Mouse (Mus musculus) G1E (cell line): ENCODE results near the gene Padi3. TPM values are rescaled to one million over a fixed set of nuclear protein-coding genes. Genes with fewer than 3 reads are reported as not detected.

Source experiments
- ATAC-seq: 2 replicates; pipeline ENCODE4 v1.8.0; 2016; ENCODE audit warnings: mild to moderate bottlenecking; ENCODE audit not compliant: insufficient number of reproducible peaks, poor library complexity, low FRiP score, severe bottlenecking; ENCODE audit errors: extremely low read depth
- DNase-seq: peaks from one replicate; pipeline ENCODE4 v3.0.0; 2012; ENCODE audit warnings: low spot score
- H3K27me3 ChIP-seq: 2 replicates; pipeline ENCODE4 v1.6.1; 2012; ENCODE audit warnings: mild to moderate bottlenecking, low read length, inconsistent platforms; ENCODE audit not compliant: insufficient read depth
- H3K36me3 ChIP-seq: replicated peaks from 2 replicates; pipeline ENCODE3; 2012; ENCODE audit warnings: mild to moderate bottlenecking, inconsistent platforms
- H3K4me1 ChIP-seq: 2 replicates; pipeline ENCODE4 v1.6.1; 2012; ENCODE audit warnings: low read depth, low read length, inconsistent platforms, mixed read lengths; ENCODE audit not compliant: insufficient read depth
- H3K4me3 ChIP-seq: 2 replicates; pipeline ENCODE4 v1.5.1; 2012; ENCODE audit warnings: low read depth, mild to moderate bottlenecking, inconsistent platforms, low read length, moderate library complexity, mixed read lengths
- H3K9me3 ChIP-seq: replicated peaks from 2 replicates; pipeline ENCODE4 v1.6.1; 2012; ENCODE audit warnings: inconsistent platforms
- CTCF ChIP-seq: IDR thresholded peaks from 2 replicates; pipeline ENCODE4 v1.5.1; 2012; ENCODE audit warnings: low read depth, low read length, inconsistent platforms, mixed read lengths
- GATA1 ChIP-seq: IDR thresholded peaks from 2 replicates; pipeline ENCODE4 v1.6.1; 2012; ENCODE audit warnings: borderline replicate concordance, low read length, inconsistent platforms, mixed read lengths
- GATA2 ChIP-seq: IDR thresholded peaks from 2 replicates; pipeline ENCODE4 v1.6.1; 2012; ENCODE audit warnings: low read depth, low read length, inconsistent platforms, borderline replicate concordance
- POLR2AphosphoS5 ChIP-seq: IDR thresholded peaks from 2 replicates; pipeline ENCODE4 v1.6.1; 2012; ENCODE audit warnings: low read depth, low read length, inconsistent platforms; ENCODE audit not compliant: insufficient replicate concordance
- TAL1 ChIP-seq: conservative IDR thresholded peaks from 2 replicates; pipeline ENCODE4 v1.6.1; 2012; ENCODE audit warnings: low read depth, low read length, inconsistent platforms, mixed read lengths
- polyA plus RNA-seq: library from polyadenylated mRNA; stranded (reverse); fragments of >175 nt; gene quantifications from 2 replicates; pipeline ENCODE4 v1.2.3, GENCODE M21; 2012
- total RNA-seq, 2 experiments: library from RNA; stranded (forward) in 1 of 2; stranded (reverse) in 1 of 2; fragments of 200-1000 nt in 1 of 2; fragments of >200 nt in 1 of 2; fragmentation: Nextera tagmentation in 1 of 2; gene quantifications; 2 replicates each; pipeline ENCODE4 v1.2.3; 2014 to 2017

The Padi3 gene
- total and polyA plus RNA-seq, 3 experiments = 1.1 to 17.6 (median 1.8) TPM

- no peak for TF ChIP-seq TAL1
- TF ChIP-seq POLR2AphosphoS5 = no peak
- TF ChIP-seq GATA1 = no peak
- TF ChIP-seq GATA2 = no peak
- no peak for TF ChIP-seq CTCF
- no peaks in the 10 kb centered on the region for H3K36me3 ChIP-seq
- DNase-seq (no peak), ATAC-seq (no peak)
- no peak overlapping the region for H3K4me3 ChIP-seq
- peaks cover 6% of the 10 kb centered on the region; the same call in 1 of the 2 replicates for H3K27me3 ChIP-seq
- H3K9me3 ChIP-seq = no peaks in the 10 kb centered on the region
- H3K4me1 ChIP-seq = no peaks in the 10 kb centered on the region
Measured at GRCm38 (mm10) chr4:140780507-140780906, 29.9 kb downstream of the Padi3 start.

GRCm38 (mm10) chr4:140779803-140780397 is 30.5 kb downstream of the Padi3 start:
- DNase-seq = no peak
- TF ChIP-seq TAL1 (no peak), CTCF (no peak), POLR2AphosphoS5 (no peak), GATA1 (no peak), GATA2 (no peak)
- Histone ChIP-seq H3K4me3 (no peak overlapping the region), H3K36me3 (no peaks in the 10 kb centered on the region), H3K9me3 (no peaks in the 10 kb centered on the region), H3K27me3 (peaks cover 6% of the 10 kb centered on the region; the same call in 1 of the 2 replicates), H3K4me1 (no peaks in the 10 kb centered on the region)
- no peak for ATAC-seq

GRCm38 (mm10) chr4:140776623-140777022 is 33.8 kb downstream of the Padi3 start:
- Histone ChIP-seq H3K27me3 (peaks cover 9% of the 10 kb centered on the region; the same call in 1 of the 2 replicates), H3K36me3 (no peaks in the 10 kb centered on the region), H3K4me1 (no peaks in the 10 kb centered on the region), H3K4me3 (no peak overlapping the region), H3K9me3 (no peaks in the 10 kb centered on the region)
- DNase-seq (no peak), ATAC-seq (no peak)
- TF ChIP-seq POLR2AphosphoS5 (no peak), GATA2 (no peak), GATA1 (no peak), CTCF (no peak), TAL1 (no peak)

GRCm38 (mm10) chr4:140775876-140776275 is 34.6 kb downstream of the Padi3 start:
- Histone ChIP-seq H3K9me3 (no peaks in the 10 kb centered on the region), H3K4me3 (no peak overlapping the region), H3K4me1 (no peaks in the 10 kb centered on the region), H3K27me3 (peaks cover 9% of the 10 kb centered on the region; the same call in 1 of the 2 replicates), H3K36me3 (no peaks in the 10 kb centered on the region)
- TF ChIP-seq TAL1 (no peak), GATA1 (no peak), POLR2AphosphoS5 (no peak), CTCF (no peak), GATA2 (no peak)
- ATAC-seq = no peak
- no peak for DNase-seq

GRCm38 (mm10) chr4:140774893-140775292 is 35.6 kb downstream of the Padi3 start:
- DNase-seq (no peak), ATAC-seq (no peak)
- TF ChIP-seq GATA2 = no peak
- no peak for TF ChIP-seq CTCF
- TF ChIP-seq TAL1 = no peak
- Histone ChIP-seq H3K4me3 (no peak overlapping the region), H3K27me3 (peaks cover 7% of the 10 kb centered on the region; the same call in 1 of the 2 replicates), H3K9me3 (no peaks in the 10 kb centered on the region), H3K4me1 (peaks cover 6% of the 10 kb centered on the region), H3K36me3 (no peaks in the 10 kb centered on the region)

GRCm38 (mm10) chr4:140774025-140774800 is 36.2 kb downstream of the Padi3 start, which contains the start of gene Padi4:
Gene Padi4 (minus strand): TSS chr4:140774236.
- DNase-seq (no peak), ATAC-seq (no peak)
- Histone ChIP-seq H3K4me3 (no peak within 1 kb of the TSS), H3K4me1 (peaks cover 6% of the 10 kb centered on the region), H3K36me3 (no peaks in the 10 kb centered on the region), H3K27me3 (peaks cover 8% of the 10 kb centered on the region), H3K9me3 (no peaks in the 10 kb centered on the region)
- TF ChIP-seq GATA2 (no peak), POLR2AphosphoS5 (no peak), CTCF (no peak), TAL1 (no peak), GATA1 (no peak)
